Mouse (Mus musculus): ENCODE measurements around the gene Zdhhc11.

DNA sequence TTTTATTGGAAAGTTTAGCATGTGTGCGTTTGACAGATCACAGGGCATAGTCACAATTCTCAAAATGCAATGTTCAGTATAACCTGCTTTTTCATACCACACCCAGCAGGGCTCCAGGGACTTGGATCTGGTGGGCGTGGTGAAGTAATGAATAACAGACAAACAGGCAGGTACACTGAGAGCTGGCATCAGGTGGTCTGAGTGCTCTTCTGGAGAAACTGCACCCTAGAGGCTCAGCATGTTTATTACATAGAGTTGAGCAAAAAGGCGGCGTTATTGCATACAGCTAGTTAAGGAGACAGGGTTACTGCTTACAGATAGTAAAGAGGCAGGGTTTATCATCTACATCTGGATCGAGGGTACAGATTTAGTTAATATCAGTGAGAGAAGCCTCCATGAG lies 26.7 kb downstream of the Zdhhc11 start:
- TF ChIP-seq CTCF (IDR thresholded peaks at IDR 0.05; ENCODE audit: low read depth, low read length) (no peak), POLR2A (IDR thresholded peaks at IDR 0.05; ENCODE audit: insufficient read depth, low read length) (no peak), EP300 (IDR thresholded peaks at IDR 0.05; ENCODE audit: insufficient read depth, low read depth, low read length) (no peak)

Data from ES-Bruce4 (cell line).